Mouse (Mus musculus): ENCODE measurements around the gene Ssbp3. TPM values are rescaled to one million over a fixed set of nuclear protein-coding genes. Genes with fewer than 3 reads are reported as not detected.
A peak's percentile ranks its signal among the peaks of the same experiment; 100 is the strongest.

Gene Ssbp3
- polyA plus RNA-seq, 1 experiment from 2014 or later: 134 TPM

DNA sequence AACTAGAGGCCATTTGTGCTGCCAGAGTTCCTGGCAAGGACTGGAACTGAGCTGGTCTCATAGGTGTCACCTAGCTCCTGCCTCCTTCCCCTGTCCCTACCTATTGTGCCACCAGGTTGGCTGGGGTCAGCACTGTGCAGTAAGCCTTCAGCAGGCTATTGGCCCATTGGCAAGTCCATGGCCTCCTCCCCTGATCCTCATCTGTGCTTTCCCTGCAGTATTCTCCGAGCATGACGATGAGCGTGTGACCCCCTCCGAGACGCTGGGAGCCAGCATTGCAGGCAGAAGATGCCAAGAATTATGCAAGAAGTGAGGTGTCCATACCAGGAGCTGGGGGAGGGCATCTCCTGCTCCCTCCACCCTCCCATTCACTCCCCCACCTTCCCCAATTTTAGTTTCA lies 137.3 kb downstream of the Ssbp3 start:
- Histone ChIP-seq H3K36me3 (replicated peaks) (peaks cover 80% of the 10 kb centered on the region), H3K4me3 (no peak overlapping the region), H3K27me3 (ENCODE audit: poor library complexity, severe bottlenecking) (no peaks in the 10 kb centered on the region), H3K9me3 (no peaks in the 10 kb centered on the region), H3K27ac (no peak overlapping the region), H3K4me1 (peaks cover 15% of the 10 kb centered on the region)
- DNase-seq (ENCODE audit: extremely low spot score, low spot score): no peak
- WGBS: 97% methylated on average over 5 of the region's 5 CpGs

DNA sequence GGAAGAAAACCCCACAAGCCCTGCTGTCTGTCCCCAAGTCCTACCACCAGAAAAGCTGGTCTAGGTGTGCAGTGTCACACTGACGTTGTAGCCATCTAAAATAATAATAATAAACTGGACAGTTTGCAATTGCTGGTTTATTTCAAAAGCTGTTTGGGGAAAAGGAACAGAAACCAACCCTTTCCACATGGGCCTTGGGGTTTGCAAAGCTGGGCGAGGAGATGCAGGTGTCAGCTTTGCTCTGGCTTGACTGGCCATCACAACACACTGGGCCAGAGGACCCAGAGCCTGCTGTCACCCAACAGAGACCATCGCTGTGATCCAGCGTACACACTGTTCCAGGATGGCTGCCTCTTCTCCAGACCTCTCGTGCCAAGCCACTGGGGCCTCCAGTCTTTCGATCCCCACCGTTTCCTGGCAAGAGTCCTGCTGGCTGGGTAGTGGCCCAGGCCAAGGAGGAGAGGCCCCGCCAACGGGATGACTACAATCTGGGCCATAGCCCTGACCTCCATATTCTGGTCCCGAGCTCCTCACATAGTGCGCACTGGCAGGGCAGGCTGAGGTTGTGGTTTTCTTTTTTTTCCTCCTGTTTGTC lies 138.2 kb downstream of the Ssbp3 start:
- H3K27me3 ChIP-seq (ENCODE audit: poor library complexity, severe bottlenecking): no peaks in the 10 kb centered on the region
- no peak for DNase-seq (ENCODE audit: extremely low spot score, low spot score)
- no peaks in the 10 kb centered on the region for H3K9me3 ChIP-seq
- 93% methylated on average over 11 of the region's 11 CpGs for WGBS
- H3K4me3 ChIP-seq: no peak overlapping the region
- no peak overlapping the region for H3K27ac ChIP-seq
- H3K4me1 ChIP-seq: peaks cover 18% of the 10 kb centered on the region
- peaks cover 72% of the 10 kb centered on the region for H3K36me3 ChIP-seq (replicated peaks)

DNA sequence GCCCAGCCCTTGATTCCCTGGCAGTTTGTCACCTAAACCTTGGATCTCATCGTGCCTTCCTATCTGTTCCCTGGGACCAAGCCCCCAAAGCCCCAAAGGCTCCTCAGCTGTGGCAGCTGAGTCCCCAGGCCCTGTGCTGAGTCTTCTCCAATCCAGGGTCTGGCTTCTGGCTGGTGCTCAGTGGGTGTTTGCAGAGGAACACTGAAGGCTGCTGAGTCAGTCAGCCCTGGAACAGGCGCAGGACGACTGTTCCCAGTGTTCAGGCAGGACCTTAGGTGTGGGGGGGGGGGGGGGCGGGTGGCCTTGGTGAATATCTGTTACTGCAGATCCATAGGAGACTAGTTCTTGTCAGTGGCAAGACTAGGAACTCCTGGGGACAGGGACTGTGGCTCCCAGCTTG lies 141.4 kb downstream of the Ssbp3 start:
- no peaks in the 10 kb centered on the region for H3K27me3 ChIP-seq (ENCODE audit: poor library complexity, severe bottlenecking)
- H3K36me3 ChIP-seq (replicated peaks): peaks cover 61% of the 10 kb centered on the region
- H3K9me3 ChIP-seq: no peaks in the 10 kb centered on the region
- H3K4me1 ChIP-seq: peaks cover 18% of the 10 kb centered on the region
- H3K27ac ChIP-seq: 0 out of 2 replicates have a peak overlapping the region, but pooled peaks have one; percentile 44
- WGBS: 58% methylated on average over 4 of the region's 4 CpGs
- no peak overlapping the region for H3K4me3 ChIP-seq
- no peak for DNase-seq (ENCODE audit: extremely low spot score, low spot score)

DNA sequence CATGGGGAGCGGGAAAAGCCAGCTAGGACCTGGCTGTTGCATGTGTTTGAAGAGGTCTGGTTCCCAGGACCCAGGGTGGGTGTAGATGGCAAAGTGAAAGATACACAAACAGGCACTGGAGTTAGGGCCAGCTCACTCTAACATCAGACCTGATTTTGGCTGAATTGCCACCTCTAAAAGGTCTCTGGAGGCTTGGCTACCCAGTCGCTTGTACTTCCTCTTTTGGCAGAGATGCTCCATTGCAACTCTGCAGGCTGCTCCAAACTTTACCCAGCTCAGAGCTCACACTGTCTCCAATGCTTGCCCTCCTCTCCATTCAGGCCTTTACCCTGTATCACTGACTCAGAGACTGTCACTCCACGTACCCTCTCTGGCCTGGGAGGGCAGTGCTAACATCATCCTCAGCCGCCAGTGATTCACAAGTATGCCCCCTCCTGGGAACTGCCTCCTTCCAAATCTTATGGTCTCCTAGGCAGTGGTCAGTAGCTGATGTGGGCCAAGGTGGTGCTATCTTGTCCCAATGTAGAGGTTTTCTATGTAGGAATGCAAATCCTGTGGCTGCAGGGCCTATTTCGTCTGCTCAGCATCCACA lies 142.6 kb downstream of the Ssbp3 start:
- H3K4me3 ChIP-seq: no peak overlapping the region
- DNase-seq (ENCODE audit: extremely low spot score, low spot score): no peak
- H3K27ac ChIP-seq: peak overlapping the region; percentile 48; the same call in 1 of the 2 replicates
- H3K4me1 ChIP-seq: peaks cover 18% of the 10 kb centered on the region
- WGBS: 48% methylated on average over 5 of the region's 5 CpGs
- peaks cover 61% of the 10 kb centered on the region for H3K36me3 ChIP-seq (replicated peaks)
- no peaks in the 10 kb centered on the region for H3K9me3 ChIP-seq
- H3K27me3 ChIP-seq (ENCODE audit: poor library complexity, severe bottlenecking): no peaks in the 10 kb centered on the region

DNA sequence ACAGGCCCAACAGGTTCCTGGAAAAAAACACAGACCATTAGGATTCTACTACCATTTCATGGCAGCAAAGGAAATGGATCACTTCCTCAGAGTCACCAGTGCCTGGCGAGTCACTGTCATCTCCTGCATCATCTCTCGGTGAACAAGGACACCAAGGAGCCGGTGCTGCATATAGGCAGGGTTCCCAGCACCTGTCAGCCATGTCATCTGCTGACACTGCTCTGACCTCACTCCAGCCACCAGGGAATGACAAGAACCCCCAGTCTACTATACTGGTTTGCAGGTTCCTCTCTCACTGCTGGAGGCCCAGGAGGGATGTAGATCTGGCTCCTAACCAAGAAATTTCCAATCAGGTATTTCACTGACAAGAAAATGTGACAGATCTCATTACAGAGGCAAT lies 145.6 kb downstream of the Ssbp3 start:
- DNase-seq (ENCODE audit: extremely low spot score, low spot score): no peak
- WGBS: 91% methylated on average over 3 of the region's 3 CpGs
- H3K27me3 ChIP-seq (ENCODE audit: poor library complexity, severe bottlenecking): no peaks in the 10 kb centered on the region
- no peak overlapping the region for H3K27ac ChIP-seq
- H3K4me3 ChIP-seq: no peak overlapping the region
- peaks cover 13% of the 10 kb centered on the region for H3K4me1 ChIP-seq
- no peaks in the 10 kb centered on the region for H3K9me3 ChIP-seq
- H3K36me3 ChIP-seq (replicated peaks): peaks cover 68% of the 10 kb centered on the region

DNA sequence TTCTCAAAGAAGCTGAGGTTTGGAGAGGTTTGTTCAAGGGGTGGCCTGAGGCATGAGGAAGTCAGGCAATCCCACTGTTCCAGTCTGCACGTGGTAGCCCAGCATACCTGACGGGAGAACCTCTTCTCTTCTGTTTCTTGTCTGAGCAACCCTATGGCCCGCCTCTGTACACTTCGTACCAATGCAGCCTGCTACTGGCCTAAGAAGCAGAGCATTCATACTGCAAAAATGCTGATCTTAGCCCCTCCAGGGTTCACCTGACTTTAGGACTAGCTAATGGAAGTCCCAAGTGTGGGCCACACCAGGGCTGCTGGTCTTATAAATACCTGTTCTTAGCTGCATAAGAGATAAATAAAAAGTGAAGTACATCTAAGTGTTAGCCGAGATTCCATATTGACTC lies 147.8 kb downstream of the Ssbp3 start:
- H3K36me3 ChIP-seq (replicated peaks): peaks cover 86% of the 10 kb centered on the region
- no peak for DNase-seq (ENCODE audit: extremely low spot score, low spot score)
- 88% methylated on average over 5 of the region's 5 CpGs for WGBS
- no peak overlapping the region for H3K4me3 ChIP-seq
- no peaks in the 10 kb centered on the region for H3K9me3 ChIP-seq
- H3K4me1 ChIP-seq: no peaks in the 10 kb centered on the region
- H3K27ac ChIP-seq: no peak overlapping the region
- no peaks in the 10 kb centered on the region for H3K27me3 ChIP-seq (ENCODE audit: poor library complexity, severe bottlenecking)

DNA sequence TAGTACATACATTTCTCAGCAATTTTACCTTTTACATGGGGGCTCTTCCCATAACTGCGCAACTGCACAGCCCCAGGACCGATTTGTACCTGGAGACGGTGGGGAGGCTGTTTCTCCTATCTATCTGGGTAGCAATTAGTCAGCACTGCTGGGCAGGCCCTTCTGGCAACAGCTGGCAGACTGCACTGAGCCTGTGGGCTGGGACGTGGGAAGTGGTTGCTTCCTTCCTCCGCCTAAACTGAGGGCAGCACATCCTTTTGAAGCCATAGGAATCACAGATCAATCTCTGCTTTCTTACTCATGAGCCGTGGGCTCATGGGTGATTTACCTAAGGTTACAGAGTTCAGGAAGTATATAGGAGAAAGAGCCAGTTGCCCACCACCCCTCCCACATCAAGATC lies 148.3 kb downstream of the Ssbp3 start:
- no peaks in the 10 kb centered on the region for H3K9me3 ChIP-seq
- peaks cover 90% of the 10 kb centered on the region for H3K36me3 ChIP-seq (replicated peaks)
- WGBS: 93% methylated on average over 6 of the region's 6 CpGs
- H3K27me3 ChIP-seq (ENCODE audit: poor library complexity, severe bottlenecking): no peaks in the 10 kb centered on the region
- H3K4me3 ChIP-seq: no peak overlapping the region
- no peaks in the 10 kb centered on the region for H3K4me1 ChIP-seq
- DNase-seq (ENCODE audit: extremely low spot score, low spot score): no peak
- no peak overlapping the region for H3K27ac ChIP-seq

DNA sequence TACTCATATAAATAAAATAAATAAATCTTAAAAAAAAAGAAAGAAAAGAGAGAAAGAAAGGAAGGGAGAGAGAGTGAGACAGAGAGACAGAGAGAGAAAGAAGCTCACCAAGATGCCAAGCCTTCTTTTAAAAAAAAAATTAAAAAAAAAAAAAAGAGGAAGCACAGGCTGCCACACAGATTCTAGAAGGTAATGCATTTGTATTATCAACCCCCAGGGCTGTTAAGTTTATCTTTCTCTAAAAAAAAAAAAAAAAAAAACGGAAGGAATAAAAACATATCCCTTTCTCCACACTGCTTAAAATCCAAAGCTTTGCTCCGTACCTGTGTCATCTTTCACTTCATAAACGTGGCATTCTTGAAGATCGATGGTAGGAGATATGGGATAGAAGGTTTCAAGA lies 151.1 kb downstream of the Ssbp3 start:
- 92% methylated on average over 4 of the region's 4 CpGs for WGBS
- peaks cover 84% of the 10 kb centered on the region for H3K36me3 ChIP-seq (replicated peaks)
- no peak overlapping the region for H3K4me3 ChIP-seq
- no peak overlapping the region for H3K27ac ChIP-seq
- no peaks in the 10 kb centered on the region for H3K27me3 ChIP-seq (ENCODE audit: poor library complexity, severe bottlenecking)
- no peaks in the 10 kb centered on the region for H3K9me3 ChIP-seq
- no peak for DNase-seq (ENCODE audit: extremely low spot score, low spot score)
- peaks cover 11% of the 10 kb centered on the region for H3K4me1 ChIP-seq

DNA sequence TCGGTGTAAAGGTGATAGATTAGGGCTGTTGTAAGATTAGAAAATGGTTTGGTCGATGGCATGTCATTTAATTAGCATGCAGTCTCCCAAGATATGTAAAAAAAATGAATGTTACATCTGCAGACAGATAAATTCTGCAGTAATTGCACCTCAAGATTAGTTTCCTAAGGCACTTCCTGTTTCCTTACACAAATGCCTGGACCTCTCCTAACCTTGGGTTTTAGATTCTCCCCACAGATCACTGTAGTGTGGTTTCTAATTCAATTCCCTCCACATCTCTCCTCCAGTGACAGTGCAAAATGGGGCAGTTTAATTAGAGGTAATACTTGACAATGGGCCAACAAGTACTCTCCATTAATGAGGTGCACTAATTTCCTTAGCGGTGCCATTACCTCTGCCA lies 152.7 kb downstream of the Ssbp3 start:
- Histone ChIP-seq H3K27me3 (ENCODE audit: poor library complexity, severe bottlenecking) (peaks cover under 1% of the 10 kb centered on the region; the same call in 1 of the 2 replicates), H3K4me1 (peaks cover 25% of the 10 kb centered on the region), H3K27ac (no peak overlapping the region), H3K9me3 (no peaks in the 10 kb centered on the region), H3K36me3 (replicated peaks) (peaks cover 67% of the 10 kb centered on the region), H3K4me3 (no peak overlapping the region)
- DNase-seq (ENCODE audit: extremely low spot score, low spot score): no peak
- WGBS: 89% methylated on average over 3 of the region's 3 CpGs

DNA sequence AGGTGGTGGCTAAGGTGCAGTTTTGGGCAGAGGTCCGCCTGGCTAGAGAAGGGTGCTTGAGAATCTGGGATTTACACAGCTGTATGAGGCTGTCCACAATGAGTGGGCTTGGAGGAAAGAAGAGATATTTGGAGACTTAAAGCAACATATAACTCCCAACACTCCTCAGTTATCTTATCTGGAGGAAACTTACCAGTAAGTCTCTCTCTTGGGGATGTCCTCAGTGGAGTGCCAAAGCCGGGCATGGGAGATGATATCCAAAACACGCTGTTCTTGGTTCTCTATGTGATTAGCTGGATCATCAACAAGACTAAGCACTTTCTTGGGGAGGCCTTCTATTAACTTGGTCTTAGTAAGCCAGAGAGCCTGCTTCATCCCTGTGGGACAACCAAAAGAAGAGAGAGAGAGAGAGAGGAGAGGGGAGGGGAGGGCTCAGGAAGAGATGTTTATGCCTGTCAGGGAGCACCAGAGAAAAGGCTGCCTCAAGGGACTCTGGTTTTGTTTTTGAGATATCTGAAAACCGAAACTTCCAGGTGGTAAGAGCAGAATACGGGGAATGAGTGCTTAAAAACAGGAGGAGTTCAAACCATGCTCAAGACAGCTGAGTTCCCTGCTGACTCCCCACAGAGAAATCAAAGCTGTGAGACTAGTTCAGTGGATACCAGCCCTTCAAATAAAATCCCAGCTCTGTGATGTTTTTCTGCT lies 154.0 kb downstream of the Ssbp3 start:
- peaks cover 54% of the 10 kb centered on the region for H3K36me3 ChIP-seq (replicated peaks)

DNA sequence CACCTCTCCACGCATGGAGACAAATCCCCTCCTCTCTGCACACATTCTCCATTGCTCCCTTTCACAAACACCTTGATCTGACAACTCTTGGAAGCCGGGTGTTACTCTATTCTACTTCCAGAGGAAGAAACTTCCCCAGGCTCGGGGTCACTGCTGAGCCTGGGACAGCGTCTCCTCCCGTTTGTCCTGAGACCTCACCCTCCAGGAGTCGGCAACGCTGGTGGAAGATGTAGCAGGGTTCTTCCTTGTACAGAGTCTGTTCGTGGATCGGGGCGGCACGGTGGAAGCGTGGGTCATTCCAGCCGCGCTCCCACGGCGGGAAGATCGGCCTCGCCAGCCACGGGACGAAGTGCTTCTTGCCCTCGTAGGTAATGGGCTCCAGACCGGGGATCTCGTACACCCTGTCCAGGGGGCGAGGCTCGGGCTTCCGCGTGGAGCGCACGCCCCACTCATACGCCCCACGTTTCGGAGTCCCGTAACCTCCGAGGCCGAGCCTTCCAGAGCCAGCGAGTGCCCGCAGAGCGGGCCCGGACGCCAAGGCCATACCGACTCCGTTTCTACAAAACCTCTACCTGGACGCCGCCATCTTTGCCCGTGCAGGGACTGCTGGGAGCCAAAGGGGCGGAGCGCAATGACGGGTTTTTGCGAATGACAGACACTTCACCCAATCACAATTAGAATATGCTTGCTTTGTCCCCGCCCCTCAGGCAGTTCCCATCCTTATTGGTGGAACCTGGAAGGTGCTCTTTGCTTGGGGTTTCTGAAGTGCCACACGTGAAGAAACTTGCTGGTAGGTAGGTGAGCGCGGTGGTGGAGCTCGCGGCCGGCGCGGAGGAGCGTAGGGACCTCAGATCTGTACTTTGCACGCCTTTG lies 156.0 kb downstream of the Ssbp3 start, which contains the start of the genes Mrpl37 and Cyb5rl:
Mrpl37 (minus strand) TSS at position 617 of the 873 bp plus-strand sequence.
Cyb5rl (plus strand) TSS at position 737 of the 873 bp plus-strand sequence.
- Histone ChIP-seq H3K27me3 (ENCODE audit: poor library complexity, severe bottlenecking) (peaks cover 5% of the 10 kb centered on the region; the same call in 1 of the 2 replicates), H3K4me3 (peak within 1 kb of the TSS; percentile 96), H3K4me1 (peaks cover 30% of the 10 kb centered on the region), H3K36me3 (replicated peaks) (peaks cover 35% of the 10 kb centered on the region), H3K27ac (peak within 1 kb of the TSS; percentile 92), H3K9me3 (no peaks in the 10 kb centered on the region)
- WGBS: under 1% methylated on average over 60 of the region's 60 CpGs
- DNase-seq (ENCODE audit: extremely low spot score, low spot score): peak; percentile 94

More for the DNA sequence above, 154.0 kb downstream of the Ssbp3 start:
- no peak overlapping the region for H3K27ac ChIP-seq
- no peaks in the 10 kb centered on the region for H3K9me3 ChIP-seq
- DNase-seq (ENCODE audit: extremely low spot score, low spot score): no peak
- peaks cover 5% of the 10 kb centered on the region; the same call in 1 of the 2 replicates for H3K27me3 ChIP-seq (ENCODE audit: poor library complexity, severe bottlenecking)
- H3K4me1 ChIP-seq: peaks cover 30% of the 10 kb centered on the region
- WGBS: 93% methylated on average over 5 of the region's 5 CpGs
- no peak overlapping the region for H3K4me3 ChIP-seq

DNA sequence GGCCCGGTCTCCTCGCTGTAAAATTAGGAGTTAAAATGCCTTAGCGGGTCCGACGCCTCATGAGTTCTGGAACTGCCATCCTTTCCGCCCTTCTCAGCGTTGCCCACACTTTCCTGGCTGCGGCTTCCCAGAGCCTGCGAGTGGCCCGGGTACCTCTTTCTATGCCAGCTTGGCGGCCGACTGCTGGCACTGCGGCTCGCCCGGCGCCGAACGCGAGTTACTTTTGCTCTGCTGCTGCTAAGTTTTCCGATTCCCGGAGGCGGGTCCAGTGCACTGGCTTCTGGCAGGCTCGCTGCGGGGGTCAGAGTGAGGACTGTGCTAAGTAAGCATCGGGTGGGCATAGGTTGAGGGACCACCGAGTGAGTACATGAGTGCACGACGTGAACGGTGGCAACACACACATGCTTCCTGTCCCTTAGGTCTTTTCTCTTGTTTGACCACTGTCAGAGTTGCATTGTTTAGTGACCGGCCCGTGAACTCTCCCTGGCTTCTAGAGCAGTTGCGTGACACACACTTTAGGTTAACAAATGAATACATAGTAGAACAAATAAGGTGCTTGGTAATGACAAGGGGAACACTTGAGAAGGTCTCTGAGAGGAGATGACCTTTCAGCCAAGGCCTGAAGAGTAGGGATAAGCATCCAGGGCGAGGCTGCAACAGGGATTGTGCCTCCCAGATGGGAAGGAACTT lies 156.8 kb downstream of the Ssbp3 start:
- Histone ChIP-seq H3K27ac (peak overlapping the region; percentile 92), H3K4me3 (peak overlapping the region; percentile 96)
- WGBS: 4% methylated on average over 33 of the region's 33 CpGs

More for the DNA sequence above, 156.8 kb downstream of the Ssbp3 start:
- peak; percentile 52 for DNase-seq (ENCODE audit: extremely low spot score, low spot score)
- H3K9me3 ChIP-seq: no peaks in the 10 kb centered on the region
- H3K27me3 ChIP-seq (ENCODE audit: poor library complexity, severe bottlenecking): peaks cover 5% of the 10 kb centered on the region; the same call in 1 of the 2 replicates
- H3K36me3 ChIP-seq (replicated peaks): peaks cover 27% of the 10 kb centered on the region
- peaks cover 30% of the 10 kb centered on the region for H3K4me1 ChIP-seq
